Mouse (Mus musculus): ENCODE data around the gene Mrs2.

DNA sequence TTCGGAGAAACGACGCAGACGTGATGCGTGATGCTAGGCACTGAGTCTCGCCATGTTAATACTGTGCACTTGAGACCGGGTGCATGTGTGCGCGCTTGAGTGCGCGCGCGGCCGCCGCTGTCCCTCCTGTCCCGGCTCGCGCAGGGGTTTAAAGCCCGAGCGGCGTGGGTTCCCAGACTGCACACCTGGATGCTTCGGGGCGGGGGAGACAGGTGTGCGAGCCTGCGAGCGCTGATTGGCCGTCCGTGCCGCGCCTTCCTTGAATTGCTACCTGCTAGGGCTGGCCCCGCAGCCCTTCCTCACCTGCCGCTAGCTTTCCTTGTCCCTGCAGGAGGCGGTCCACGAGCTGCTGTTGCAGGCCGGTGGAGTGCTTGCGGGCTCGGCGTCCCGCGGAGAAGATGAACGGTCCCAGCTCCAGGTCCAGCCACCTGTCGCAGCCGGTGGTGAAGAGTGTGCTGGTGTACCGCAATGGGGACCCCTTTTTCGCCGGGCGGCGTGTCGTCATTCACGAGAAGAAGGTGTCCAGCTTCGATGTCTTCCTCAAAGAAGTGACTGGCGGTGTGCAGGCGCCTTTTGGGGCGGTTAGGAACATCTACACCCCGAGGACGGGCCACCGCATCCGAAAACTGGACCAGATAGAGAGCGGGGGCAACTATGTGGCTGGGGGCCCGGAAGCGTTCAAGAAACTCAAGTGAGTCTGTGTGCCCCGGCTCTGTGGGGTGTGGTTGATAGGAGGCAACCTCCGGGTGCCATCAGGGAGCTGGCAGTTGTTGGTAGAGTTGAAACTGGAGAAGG is 35.9 kb upstream of the Mrs2 start, which contains the start of gene Dcdc2a:
- TF ChIP-seq POLR2A (IDR thresholded peaks at IDR 0.05; ENCODE audit: borderline replicate concordance, extremely low read depth, low read depth, low read length) (no peak), CTCF (IDR thresholded peaks at IDR 0.05; ENCODE audit: insufficient read depth, low read length) (no peak)
